Mouse (Mus musculus) heart, postnatal 0 days (tissue): ENCODE data around the gene Abhd14a. TPM values are rescaled to one million over a fixed set of nuclear protein-coding genes. Genes with fewer than 3 reads are reported as not detected.

Experiments
- ATAC-seq: fragments of 200-750 bp; cut with Nextera tagmentation; 2 replicates; pipeline ENCODE4 v1.8.0; 2017; ENCODE audit warnings: low read depth, moderate number of reproducible peaks, moderate library complexity; ENCODE audit not compliant: insufficient read depth
- DNase-seq: peaks from one replicate; pipeline ENCODE4 v3.0.0-alpha.2; 2016; ENCODE audit warnings: low spot score
- H3K27ac ChIP-seq: fragments of 300-500 bp; sonication (generic); 2 replicates; pipeline ENCODE4 v1.5.1; 2014; ENCODE audit warnings: low read depth, mild to moderate bottlenecking
- H3K27me3 ChIP-seq: fragments of 300-500 bp; sonication (generic); 2 replicates; pipeline ENCODE4 v1.6.1; 2014; ENCODE audit warnings: low read length, mixed read lengths; ENCODE audit not compliant: control insufficient read depth, insufficient read depth
- H3K36me3 ChIP-seq: fragments of 300-500 bp; sonication (generic); replicated peaks from 2 replicates; pipeline ENCODE4 v1.6.1; 2014; ENCODE audit warnings: low read length, mixed read lengths; ENCODE audit not compliant: control insufficient read depth, insufficient read depth
- H3K4me1 ChIP-seq: fragments of 300-500 bp; sonication (generic); 2 replicates; pipeline ENCODE4 v1.6.1; 2014; ENCODE audit warnings: antibody characterized with exemption; ENCODE audit not compliant: control insufficient read depth, insufficient read depth
- H3K4me2 ChIP-seq: fragments of 300-500 bp; sonication (generic); 2 replicates; pipeline ENCODE4 v1.6.1; 2014; ENCODE audit warnings: low read depth, mild to moderate bottlenecking, low read length, moderate library complexity
- H3K4me3 ChIP-seq: fragments of 300-500 bp; sonication (generic); 2 replicates; pipeline ENCODE4 v1.5.1; 2014; ENCODE audit warnings: low read depth, low read length
- H3K9ac ChIP-seq: fragments of 300-500 bp; sonication (generic); replicated peaks from 2 replicates; pipeline ENCODE4 v1.6.1; 2014; ENCODE audit warnings: low read depth, low read length, mixed read lengths
- H3K9me3 ChIP-seq: fragments of 300-500 bp; sonication (generic); replicated peaks from 2 replicates; pipeline ENCODE4 v1.6.1; 2016; ENCODE audit warnings: low read length; ENCODE audit not compliant: control insufficient read depth
- CTCF ChIP-seq: IDR thresholded peaks from 2 replicates; pipeline ENCODE4 v1.5.1; 2016; ENCODE audit warnings: antibody characterized with exemption, control low read depth, low read depth
- EP300 ChIP-seq: IDR thresholded peaks from 2 replicates; pipeline ENCODE4 v1.6.1; 2016; ENCODE audit warnings: antibody characterized with exemption, low read depth
- WGBS: fragments of 180-500 bp; shearing (Covaris S2); extraction: QIAGEN DNeasy Blood & Tissue Kit; methylation state at CpG from one replicate; pipeline ENCODE4 v1.1.7; 2014; 5-methylcytosine and 5-hydroxymethylcytosine counted together
- polyA plus RNA-seq: library from polyadenylated mRNA; unstranded; fragments of >200 nt; fragmentation: Nextera tagmentation; extraction: Ambion mirVana; gene quantifications from 2 replicates; pipeline ENCODE4 v1.2.1, GENCODE M21; 2015
- total RNA-seq: library from RNA; depleted of rRNA; stranded (reverse); fragments of >200 nt; gene quantifications from 2 replicates; pipeline ENCODE4 v1.2.3, GENCODE M21; 2014; ENCODE audit warnings: low replicate concordance

Gene Abhd14a
- total and polyA plus RNA-seq, 2 experiments from 2014 or later: 45.8 to 64.8 TPM

- peaks cover 8% of the 10 kb centered on the region for H3K36me3 ChIP-seq
- peak; percentile 37 for ATAC-seq
- WGBS: 20% methylated on average over 16 of the region's 16 CpGs
- peak overlapping the region; percentile 56 for H3K4me2 ChIP-seq
- H3K4me1 ChIP-seq: peaks cover 32% of the 10 kb centered on the region
- H3K27ac ChIP-seq: peak overlapping the region; percentile 74
- DNase-seq: peak; percentile 61
- no peaks in the 10 kb centered on the region for H3K27me3 ChIP-seq
- no peaks in the 10 kb centered on the region for H3K9me3 ChIP-seq
- peak overlapping the region; percentile 19 for H3K4me3 ChIP-seq
- TF ChIP-seq EP300 (no peak), CTCF (no peak)
- H3K9ac ChIP-seq: peak overlapping the region; percentile 39
Observed at GRCm38 (mm10) chr9:106476002-106476923, 28.8 kb upstream of the Abhd14a start.

GRCm38 (mm10) chr9:106475663-106476001, 28.2 kb upstream of the Abhd14a start, which contains the start of gene Rrp9:
Rrp9 (plus strand) TSS chr9:106475963.
- Histone ChIP-seq H3K36me3 (peaks cover 3% of the 10 kb centered on the region; the same call in 1 of the 2 replicates), H3K27me3 (no peaks in the 10 kb centered on the region), H3K4me2 (peak within 1 kb of the TSS; percentile 56), H3K4me1 (peaks cover 32% of the 10 kb centered on the region), H3K9ac (peak within 1 kb of the TSS; percentile 39), H3K27ac (peak within 1 kb of the TSS; percentile 74), H3K4me3 (peak within 1 kb of the TSS; percentile 19), H3K9me3 (no peaks in the 10 kb centered on the region)
- DNase-seq: no peak
- WGBS: 84% methylated on average over 10 of the region's 10 CpGs
- no peak for ATAC-seq
- TF ChIP-seq CTCF (no peak), EP300 (no peak)

GRCm38 (mm10) chr9:106475046-106475445, 27.6 kb upstream of the Abhd14a start:
- ATAC-seq: no peak
- no peak for TF ChIP-seq EP300
- 66% methylated on average over 7 of the region's 7 CpGs for WGBS

GRCm38 (mm10) chr9:106474456-106474855, 27.0 kb upstream of the Abhd14a start:
- 4% methylated on average over 6 of the region's 6 CpGs for WGBS
- no peak overlapping the region for H3K4me2 ChIP-seq
- ATAC-seq: 0 out of 2 replicates have a peak, but pooled peaks have one; percentile 1

More at GRCm38 (mm10) chr9:106475046-106475445, 27.6 kb upstream of the Abhd14a start:
- Histone ChIP-seq H3K27ac (no peak overlapping the region), H3K9me3 (no peaks in the 10 kb centered on the region), H3K4me3 (no peak overlapping the region), H3K36me3 (no peaks in the 10 kb centered on the region), H3K4me2 (0 out of 2 replicates have a peak overlapping the region, but pooled peaks have one; percentile 56), H3K27me3 (no peaks in the 10 kb centered on the region), H3K9ac (no peak overlapping the region), H3K4me1 (peaks cover 32% of the 10 kb centered on the region)
- DNase-seq: no peak

GRCm38 (mm10) chr9:106473753-106474105, 26.3 kb upstream of the Abhd14a start:
- no peak overlapping the region for H3K27ac ChIP-seq
- H3K4me3 ChIP-seq: no peak overlapping the region
- H3K9ac ChIP-seq: no peak overlapping the region
- WGBS: 74% methylated on average over 5 of the region's 5 CpGs
- H3K9me3 ChIP-seq: no peaks in the 10 kb centered on the region
- H3K4me1 ChIP-seq: peaks cover 32% of the 10 kb centered on the region
- no peak for ATAC-seq
- H3K4me2 ChIP-seq: no peak overlapping the region
- H3K27me3 ChIP-seq: no peaks in the 10 kb centered on the region
- H3K36me3 ChIP-seq: no peaks in the 10 kb centered on the region
- DNase-seq: no peak
- TF ChIP-seq CTCF: no peak
- no peak for TF ChIP-seq EP300

More at GRCm38 (mm10) chr9:106474456-106474855, 27.0 kb upstream of the Abhd14a start:
- no peak overlapping the region for H3K27ac ChIP-seq
- TF ChIP-seq EP300 (no peak), CTCF (peak; percentile 70)
- no peaks in the 10 kb centered on the region for H3K9me3 ChIP-seq
- no peaks in the 10 kb centered on the region for H3K27me3 ChIP-seq
- H3K4me1 ChIP-seq: peaks cover 32% of the 10 kb centered on the region
- peak; percentile 68 for DNase-seq
- H3K9ac ChIP-seq: no peak overlapping the region
- H3K36me3 ChIP-seq: no peaks in the 10 kb centered on the region
- H3K4me3 ChIP-seq: no peak overlapping the region
